Mouse (Mus musculus) lung, postnatal 10 days (tissue): ENCODE data around the gene Efnb1.
"Not testable (repeated sequence)": the region's sequence is repeated elsewhere in the genome, so short reads cannot be mapped to it uniquely, and the experiment has no call there.

Experiments used
- DNase-seq: peaks from one replicate; pipeline ENCODE4 v3.0.0; 2021

The Efnb1 gene

DNA sequence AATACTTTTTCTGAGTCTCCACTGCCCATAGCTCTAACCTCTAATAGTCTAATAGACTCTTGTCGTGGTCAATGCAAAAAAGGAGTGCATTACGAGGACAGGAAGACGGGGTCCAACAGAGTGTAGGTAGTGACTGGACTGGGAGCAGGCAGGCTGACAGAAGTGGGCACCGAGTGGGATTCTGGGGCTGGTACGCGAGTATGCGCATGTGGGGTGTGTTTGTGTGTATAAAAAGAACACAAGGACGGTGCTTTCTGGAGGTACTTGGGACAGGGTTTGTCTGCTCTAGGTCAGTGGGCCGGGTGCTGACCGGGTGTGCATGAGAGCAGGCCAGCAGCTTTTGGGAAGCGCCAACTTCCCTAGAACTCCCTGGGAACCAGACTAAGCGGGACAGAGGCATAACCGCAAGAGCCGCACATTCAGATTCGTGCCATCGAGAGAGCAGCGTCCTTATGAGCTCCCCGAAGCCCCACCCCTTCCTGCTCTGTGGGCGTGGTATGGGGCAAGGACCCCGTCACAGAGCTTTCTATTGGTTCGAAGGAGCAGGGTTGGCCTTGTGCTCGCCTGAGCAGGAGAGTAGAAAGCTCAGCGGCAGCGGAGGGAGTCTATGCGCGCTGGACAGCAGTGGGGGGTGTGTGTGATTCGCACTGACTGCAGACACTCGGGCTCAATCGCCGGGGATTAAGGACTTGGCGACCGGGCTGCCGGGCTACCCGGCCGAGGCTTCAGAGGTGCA is at the start of gene Efnb1:
Gene Efnb1, plus strand, starts transcription at position 608 of the 736 bp plus-strand sequence.
- DNase-seq = peak; percentile 96

- no peak for DNase-seq
These were observed 43.2 kb upstream of the Efnb1 start for GRCm38 (mm10) chrX:99092704-99093103.

DNA sequence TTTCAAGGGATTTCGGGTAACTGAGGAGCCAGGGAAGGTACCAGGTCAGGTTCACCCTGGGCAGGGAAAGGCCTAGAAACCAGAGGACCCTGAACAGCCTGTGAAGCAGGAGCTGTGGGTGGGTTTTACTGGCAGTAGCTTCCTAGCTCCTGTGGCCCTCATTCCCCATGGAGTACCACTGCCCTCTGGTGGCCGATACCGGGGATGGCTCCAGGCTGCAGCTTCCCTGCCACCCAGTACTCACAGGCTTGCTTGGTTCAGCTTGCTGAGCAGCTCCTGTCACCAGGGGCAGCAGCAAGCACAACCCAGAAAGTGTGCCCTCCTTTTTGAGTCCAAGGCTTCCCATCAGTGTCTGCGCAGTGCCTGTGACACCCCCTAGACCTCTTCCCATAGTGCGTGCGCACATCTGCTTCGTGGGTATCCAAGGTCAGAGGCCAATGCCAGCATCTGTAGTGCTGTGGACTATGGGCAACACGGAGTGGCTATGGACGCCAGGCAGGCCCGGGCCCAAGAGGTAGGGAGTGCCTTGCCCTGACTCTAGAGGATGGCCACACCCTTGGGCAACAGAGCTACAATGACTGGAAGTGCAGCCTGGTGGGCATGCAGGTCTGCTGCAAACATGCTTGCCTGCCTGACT is 24.7 kb upstream of the Efnb1 start:
- not testable (repeated sequence) for DNase-seq

DNA sequence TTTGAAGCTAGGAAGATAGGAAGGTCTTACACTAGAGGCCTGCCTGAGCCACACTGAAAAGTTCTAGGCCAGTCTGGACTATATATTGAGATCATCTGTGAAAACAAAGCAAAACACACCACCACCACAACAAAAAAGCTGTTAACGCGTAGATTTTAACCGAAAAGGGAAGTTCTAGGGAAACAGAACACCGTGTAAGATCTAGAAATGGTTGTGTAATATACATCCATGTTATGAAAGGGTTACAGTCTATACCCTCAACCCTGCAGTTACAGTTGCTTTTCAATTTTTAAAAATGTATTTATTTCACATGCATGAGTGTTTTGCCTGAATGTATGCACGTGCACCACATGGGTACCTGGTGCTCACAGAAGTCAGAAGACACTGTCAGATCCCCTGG is 16.4 kb upstream of the Efnb1 start:
- no peak for DNase-seq

GRCm38 (mm10) chrX:99130059-99130458 is 5.9 kb upstream of the Efnb1 start:
- peak; percentile 80 for DNase-seq

- no peak for DNase-seq
These were observed 3.4 kb upstream of the Efnb1 start for GRCm38 (mm10) chrX:99132573-99132972.

GRCm38 (mm10) chrX:99134891-99135290 is 1.0 kb upstream of the Efnb1 start:
- DNase-seq = peak; percentile 91

- DNase-seq = peak; percentile 55
These were observed 569 bp downstream of the Efnb1 start for GRCm38 (mm10) chrX:99136431-99136966.

DNA sequence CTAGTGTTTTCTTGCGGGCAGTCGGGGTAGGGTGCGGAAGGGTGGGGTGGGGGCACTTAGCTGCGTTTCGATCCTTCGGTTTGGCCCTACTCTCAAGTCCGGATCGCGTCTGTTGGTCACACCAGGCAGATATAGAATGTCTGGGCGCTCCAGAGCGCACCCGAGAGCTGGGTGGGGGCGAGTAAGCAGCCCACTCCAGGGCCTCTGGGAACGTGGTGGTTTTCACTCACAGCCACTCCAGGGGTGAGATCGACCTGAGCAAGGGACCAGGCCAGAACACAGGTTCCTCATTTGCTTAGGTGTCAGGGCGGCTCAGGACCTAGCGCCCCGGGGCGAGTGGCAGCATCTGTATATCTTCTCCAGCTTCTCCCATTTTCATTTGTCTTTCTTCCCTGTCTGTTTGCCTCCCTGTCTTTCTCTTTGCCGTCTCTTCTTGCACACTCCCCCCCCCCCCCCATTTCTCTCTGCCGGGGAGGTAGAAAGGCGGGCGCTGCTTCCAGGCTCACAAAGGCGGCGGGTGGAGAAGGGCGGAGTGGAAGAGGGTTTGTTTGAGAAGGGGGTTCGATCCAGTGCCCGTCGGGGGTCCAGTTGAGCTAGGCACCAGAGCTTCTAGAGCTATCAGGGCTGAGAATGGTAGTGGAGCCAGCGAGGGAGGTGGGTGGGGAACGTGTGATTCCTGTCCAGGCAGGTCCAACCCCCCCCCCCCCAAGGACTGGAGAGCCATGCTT is 1.4 kb downstream of the Efnb1 start:
- no peak for DNase-seq

- no peak for DNase-seq
These were observed 2.2 kb downstream of the Efnb1 start for GRCm38 (mm10) chrX:99137928-99138740.

DNA sequence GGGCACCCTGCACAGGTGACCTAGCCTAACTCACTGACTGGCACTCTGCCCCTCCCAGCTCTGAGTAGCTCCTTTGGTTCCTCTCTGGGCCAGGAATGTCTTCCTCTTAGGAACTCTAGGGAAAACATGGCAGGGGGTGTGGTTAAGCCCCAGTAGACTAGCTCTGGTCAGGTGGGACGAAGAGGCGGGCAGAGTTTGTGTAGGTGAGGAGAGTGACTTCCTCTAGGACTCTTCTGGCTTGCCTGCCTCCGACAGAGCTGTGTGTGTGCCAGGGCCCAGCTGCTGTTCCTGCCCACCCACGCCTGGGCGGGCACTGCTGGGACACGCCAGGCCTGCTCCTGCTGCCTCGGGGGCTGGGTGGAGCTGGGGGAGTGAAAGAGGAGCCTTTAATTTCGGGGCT is 5.1 kb downstream of the Efnb1 start:
- peak; percentile 68 for DNase-seq

GRCm38 (mm10) chrX:99141900-99142299 is 6.0 kb downstream of the Efnb1 start:
- no peak for DNase-seq

GRCm38 (mm10) chrX:99145561-99145960 is 9.6 kb downstream of the Efnb1 start:
- DNase-seq = no peak

GRCm38 (mm10) chrX:99148061-99148905 is 12.4 kb downstream of the Efnb1 start:
- DNase-seq = no peak

DNA sequence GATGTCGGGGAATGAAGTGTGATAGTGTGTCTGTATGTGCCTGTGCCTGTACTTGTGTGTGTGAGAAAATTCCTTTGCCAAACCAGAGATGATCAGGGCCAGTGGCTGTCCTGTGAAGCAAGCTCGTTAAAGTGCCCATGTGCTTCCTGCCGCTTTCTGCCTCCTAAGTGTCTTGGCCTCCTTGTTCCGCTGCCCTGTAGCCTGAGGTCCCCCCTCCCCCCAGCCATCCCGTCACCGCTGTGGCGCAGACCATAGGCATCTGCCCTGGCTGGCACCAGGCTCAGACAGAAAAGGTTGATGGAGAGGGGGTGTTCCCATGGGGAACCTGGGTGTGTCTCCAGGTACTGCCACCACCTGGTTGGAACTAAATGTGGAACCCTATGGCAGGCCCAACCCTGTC is 13.1 kb downstream of the Efnb1 start:
- no peak for DNase-seq

GRCm38 (mm10) chrX:99149900-99150299 is 14.0 kb downstream of the Efnb1 start:
- DNase-seq = peak; percentile 78

DNA sequence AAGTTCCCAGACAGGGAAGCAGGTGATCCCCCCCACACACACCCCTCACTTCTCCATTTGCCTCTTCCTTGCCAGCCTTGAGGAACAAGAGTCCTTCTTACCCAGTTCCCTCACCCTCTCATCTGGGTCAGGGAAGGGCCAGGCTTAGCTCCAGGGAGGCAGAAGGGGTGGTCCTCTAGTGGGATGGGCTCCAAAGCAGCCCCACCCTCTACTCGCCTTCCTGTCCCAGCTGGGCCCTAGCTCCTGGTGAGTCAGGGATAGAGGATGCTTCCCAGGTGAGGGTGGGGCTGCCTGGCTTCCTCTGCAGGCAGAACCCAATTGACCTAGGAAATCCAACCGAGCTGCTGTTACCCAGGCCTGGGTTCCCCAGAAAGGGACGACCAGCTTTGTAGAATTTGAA is 14.8 kb downstream of the Efnb1 start:
- no peak for DNase-seq

- DNase-seq = no peak
These were observed 15.5 kb downstream of the Efnb1 start for GRCm38 (mm10) chrX:99151434-99151833.

- DNase-seq = no peak
These were observed 16.2 kb downstream of the Efnb1 start for GRCm38 (mm10) chrX:99152141-99152540.

DNA sequence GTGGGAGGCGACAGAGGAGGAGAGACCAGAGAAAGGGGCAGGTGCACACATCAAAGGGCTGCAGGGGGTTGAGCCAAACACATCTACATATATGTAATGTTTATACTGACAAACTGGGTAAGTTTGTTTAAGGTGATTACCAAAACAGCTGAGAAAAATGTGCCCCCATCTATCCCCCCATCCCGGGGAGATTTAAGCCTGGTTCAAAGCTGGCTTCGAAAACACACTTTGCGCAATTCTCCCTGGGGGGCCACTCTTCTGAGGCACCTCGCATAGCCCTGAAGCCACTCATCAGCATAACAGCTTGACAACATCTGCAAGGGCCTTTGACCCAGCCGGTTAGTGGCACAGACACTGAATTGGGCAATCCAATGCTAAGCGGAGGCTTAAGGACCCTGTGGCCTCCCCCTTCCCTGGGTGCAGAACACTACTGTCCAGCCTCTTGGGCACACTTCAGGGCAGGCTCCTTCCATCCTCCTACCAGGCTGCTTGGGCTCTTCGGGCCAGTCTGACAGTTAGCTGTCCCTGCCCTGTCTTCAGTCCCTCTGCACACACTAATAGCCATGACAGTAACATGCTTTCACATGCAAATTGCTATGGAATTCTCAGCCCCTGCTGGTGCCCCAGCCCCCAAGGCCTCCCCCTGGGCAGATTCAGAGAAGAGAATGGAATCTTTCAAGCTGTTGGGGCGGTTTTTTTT is 16.8 kb downstream of the Efnb1 start:
- no peak for DNase-seq

DNA sequence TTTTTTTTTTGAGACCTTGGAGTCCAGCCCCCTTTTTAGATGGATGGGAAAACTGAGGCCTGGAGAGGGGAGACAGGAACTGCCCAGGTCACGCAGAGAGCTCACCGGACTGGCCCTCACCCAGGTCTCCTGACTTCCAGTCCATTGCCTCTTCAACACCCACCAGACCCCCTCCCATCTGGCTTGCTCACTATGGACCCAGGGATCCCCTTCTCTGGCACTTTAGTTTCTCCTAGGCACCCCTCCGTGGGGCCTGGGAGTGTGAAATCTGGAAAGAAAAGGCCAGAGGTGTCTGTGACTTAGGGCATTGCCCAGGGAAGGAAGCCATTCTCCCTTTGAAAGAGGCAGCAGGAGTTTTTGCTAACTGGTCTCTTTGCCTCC is 17.3 kb downstream of the Efnb1 start:
- no peak for DNase-seq
